Mouse (Mus musculus) forebrain, postnatal 0 days (tissue): ENCODE results near the gene Fam78a. TPM values are rescaled to one million over a fixed set of nuclear protein-coding genes. Genes with fewer than 3 reads are reported as not detected.

Experiments used
- ATAC-seq: fragments of 200-750 bp; cut with Nextera tagmentation; 2 replicates; pipeline ENCODE4 v1.8.0; 2017; ENCODE audit warnings: mild to moderate bottlenecking, moderate library complexity
- DNase-seq: peaks from one replicate; pipeline ENCODE4 v3.0.0-alpha.2; 2015
- H3K27ac ChIP-seq: fragments of 300-500 bp; sonication (generic); 2 replicates; pipeline ENCODE4 v1.5.1; 2014; ENCODE audit warnings: low read depth, mild to moderate bottlenecking, antibody characterized with exemption, low read length, moderate library complexity, mixed read lengths
- H3K27me3 ChIP-seq: fragments of 300-500 bp; sonication (generic); 2 replicates; pipeline ENCODE4 v1.6.1; 2014; ENCODE audit warnings: mild to moderate bottlenecking, low read length, mixed read lengths; ENCODE audit not compliant: insufficient read depth
- H3K36me3 ChIP-seq: fragments of 300-500 bp; sonication (generic); 2 replicates; pipeline ENCODE4 v1.6.1; 2014; ENCODE audit warnings: mild to moderate bottlenecking, moderate library complexity; ENCODE audit not compliant: insufficient read depth
- H3K4me1 ChIP-seq: fragments of 300-500 bp; sonication (generic); 2 replicates; pipeline ENCODE4 v1.6.1; 2014; ENCODE audit warnings: antibody characterized with exemption; ENCODE audit not compliant: insufficient read depth
- H3K4me2 ChIP-seq: fragments of 300-500 bp; sonication (generic); 2 replicates; pipeline ENCODE4 v1.6.1; 2014; ENCODE audit warnings: low read depth, mild to moderate bottlenecking, moderate library complexity
- H3K4me3 ChIP-seq: fragments of 300-500 bp; sonication (generic); 2 replicates; pipeline ENCODE4 v1.5.1; 2014; ENCODE audit warnings: low read depth, low read length, mixed read lengths
- H3K9ac ChIP-seq: fragments of 300-500 bp; sonication (generic); 2 replicates; pipeline ENCODE4 v1.6.1; 2014; ENCODE audit warnings: mild to moderate bottlenecking
- H3K9me3 ChIP-seq: fragments of 300-500 bp; sonication (generic); 2 replicates; pipeline ENCODE4 v1.6.1; 2016; ENCODE audit warnings: low read length
- CTCF ChIP-seq: sonication (generic); IDR thresholded peaks from 2 replicates; pipeline ENCODE4 v1.5.1; 2016; ENCODE audit warnings: antibody characterized with exemption, control low read depth, low read depth
- WGBS: fragments of 180-500 bp; shearing (Covaris S2); extraction: QIAGEN DNeasy Blood & Tissue Kit; methylation state at CpG from one replicate; pipeline ENCODE4 v1.1.7; 2014; 5-methylcytosine and 5-hydroxymethylcytosine counted together
- polyA plus RNA-seq: library from polyadenylated mRNA; unstranded; fragments of >200 nt; fragmentation: Nextera tagmentation; extraction: Ambion mirVana; gene quantifications from 2 replicates; pipeline ENCODE4 v1.2.1, GENCODE M21; 2015
- total RNA-seq: library from RNA; depleted of rRNA; stranded (reverse); fragments of >200 nt; gene quantifications from 2 replicates; pipeline ENCODE4 v1.2.3, GENCODE M21; 2014

Fam78a gene
- total and polyA plus RNA-seq, 2 experiments from 2014 or later: 0.38 to 0.39 TPM

- Histone ChIP-seq H3K27ac (no peak overlapping the region), H3K36me3 (no peaks in the 10 kb centered on the region), H3K4me1 (no peaks in the 10 kb centered on the region), H3K4me2 (no peak overlapping the region), H3K27me3 (no peaks in the 10 kb centered on the region), H3K4me3 (no peak overlapping the region), H3K9ac (no peak overlapping the region), H3K9me3 (no peaks in the 10 kb centered on the region)
- DNase-seq: no peak
- no peak for TF ChIP-seq CTCF
- WGBS: 60% methylated on average over 31 of the region's 31 CpGs
- peak; percentile 5; the same call in 1 of the 2 replicates for ATAC-seq
These were observed 15.6 kb downstream of the Fam78a start for GRCm38 (mm10) chr2:32068811-32069607.

- H3K9me3 ChIP-seq: no peaks in the 10 kb centered on the region
- no peak overlapping the region for H3K9ac ChIP-seq
- H3K4me2 ChIP-seq: no peak overlapping the region
- WGBS: 80% methylated on average over 4 of the region's 4 CpGs
- H3K4me3 ChIP-seq: no peak overlapping the region
- ATAC-seq: no peak
- H3K27ac ChIP-seq: no peak overlapping the region
- no peaks in the 10 kb centered on the region for H3K4me1 ChIP-seq
- no peaks in the 10 kb centered on the region for H3K27me3 ChIP-seq
- peak; percentile 32 for TF ChIP-seq CTCF
- no peaks in the 10 kb centered on the region for H3K36me3 ChIP-seq
- no peak for DNase-seq
These were observed 18.7 kb downstream of the Fam78a start for GRCm38 (mm10) chr2:32066005-32066404.

- no peak overlapping the region for H3K4me2 ChIP-seq
- H3K27ac ChIP-seq: no peak overlapping the region
- no peaks in the 10 kb centered on the region for H3K36me3 ChIP-seq
- ATAC-seq (no peak), DNase-seq (no peak)
- no peak overlapping the region for H3K4me3 ChIP-seq
- H3K4me1 ChIP-seq: no peaks in the 10 kb centered on the region
- TF ChIP-seq CTCF: no peak
- no peaks in the 10 kb centered on the region for H3K9me3 ChIP-seq
- H3K27me3 ChIP-seq: no peaks in the 10 kb centered on the region
- H3K9ac ChIP-seq: no peak overlapping the region
- WGBS: 85% methylated on average over 5 of the region's 5 CpGs
These were observed 19.3 kb downstream of the Fam78a start for GRCm38 (mm10) chr2:32065371-32065791.

- ATAC-seq (no peak), DNase-seq (no peak)
- Histone ChIP-seq H3K4me1 (no peaks in the 10 kb centered on the region), H3K4me3 (no peak overlapping the region), H3K27me3 (no peaks in the 10 kb centered on the region), H3K4me2 (no peak overlapping the region), H3K36me3 (no peaks in the 10 kb centered on the region), H3K9ac (no peak overlapping the region), H3K27ac (no peak overlapping the region), H3K9me3 (no peaks in the 10 kb centered on the region)
- 51% methylated on average over 13 of the region's 13 CpGs for WGBS
- TF ChIP-seq CTCF: no peak
These were observed 19.7 kb downstream of the Fam78a start for GRCm38 (mm10) chr2:32064913-32065312.

- H3K27ac ChIP-seq: no peak overlapping the region
- DNase-seq (no peak), ATAC-seq (no peak)
- no peaks in the 10 kb centered on the region for H3K4me1 ChIP-seq
- no peaks in the 10 kb centered on the region for H3K9me3 ChIP-seq
- no peaks in the 10 kb centered on the region for H3K36me3 ChIP-seq
- 85% methylated on average over 7 of the region's 7 CpGs for WGBS
- no peaks in the 10 kb centered on the region for H3K27me3 ChIP-seq
- H3K4me2 ChIP-seq: no peak overlapping the region
- no peak overlapping the region for H3K9ac ChIP-seq
- no peak overlapping the region for H3K4me3 ChIP-seq
- no peak for TF ChIP-seq CTCF
These were observed 21.1 kb downstream of the Fam78a start for GRCm38 (mm10) chr2:32063451-32064151.

GRCm38 (mm10) chr2:32062626-32063410 lies 21.8 kb downstream of the Fam78a start:
- Histone ChIP-seq H3K27me3 (no peaks in the 10 kb centered on the region), H3K4me3 (no peak overlapping the region), H3K4me1 (no peaks in the 10 kb centered on the region), H3K9me3 (no peaks in the 10 kb centered on the region), H3K36me3 (no peaks in the 10 kb centered on the region), H3K4me2 (no peak overlapping the region), H3K9ac (no peak overlapping the region), H3K27ac (no peak overlapping the region)
- 89% methylated on average over 15 of the region's 15 CpGs for WGBS
- DNase-seq (no peak), ATAC-seq (no peak)
- no peak for TF ChIP-seq CTCF
